Mouse (Mus musculus) limb, embryonic 14.5 days (tissue): ENCODE results near the gene Elmo3. TPM values are rescaled to one million over a fixed set of nuclear protein-coding genes. Genes with fewer than 3 reads are reported as not detected.

Experiments used
- ATAC-seq: fragments of 200-750 bp; cut with Nextera tagmentation; 2 replicates; pipeline ENCODE4 v1.8.0; 2017; ENCODE audit warnings: low read depth, moderate number of reproducible peaks, moderate TSS enrichment; ENCODE audit not compliant: low FRiP score
- DNase-seq: peaks from one replicate; pipeline ENCODE4 v3.0.0-alpha.2; 2015; ENCODE audit warnings: low spot score
- H3K27ac ChIP-seq: fragments of 300-500 bp; sonication (generic); replicated peaks from 2 replicates; pipeline ENCODE4 v1.5.1; 2014; ENCODE audit warnings: low read depth, mild to moderate bottlenecking, low read length, moderate library complexity, mixed read lengths
- H3K27me3 ChIP-seq: fragments of 300-500 bp; sonication (generic); 2 replicates; pipeline ENCODE4 v1.6.1; 2014; ENCODE audit warnings: low read length, mixed read lengths; ENCODE audit not compliant: control insufficient read depth, insufficient read depth
- H3K36me3 ChIP-seq: fragments of 300-500 bp; sonication (generic); 2 replicates; pipeline ENCODE4 v1.6.1; 2014; ENCODE audit warnings: mild to moderate bottlenecking, low read length, moderate library complexity, mixed read lengths; ENCODE audit not compliant: control insufficient read depth, insufficient read depth
- H3K4me1 ChIP-seq: fragments of 300-500 bp; sonication (generic); 2 replicates; pipeline ENCODE4 v1.6.1; 2014; ENCODE audit warnings: antibody characterized with exemption, low read length, mixed read lengths; ENCODE audit not compliant: control insufficient read depth, insufficient read depth
- H3K4me2 ChIP-seq: fragments of 300-500 bp; sonication (generic); replicated peaks from 2 replicates; pipeline ENCODE4 v1.6.1; 2014; ENCODE audit warnings: low read depth, mild to moderate bottlenecking, low read length, moderate library complexity; ENCODE audit not compliant: severe bottlenecking
- H3K4me3 ChIP-seq: fragments of 300-500 bp; sonication (generic); replicated peaks from 2 replicates; pipeline ENCODE4 v1.5.1; 2014; ENCODE audit warnings: low read length
- H3K9ac ChIP-seq: fragments of 300-500 bp; sonication (generic); 2 replicates; pipeline ENCODE4 v1.6.1; 2014; ENCODE audit warnings: mild to moderate bottlenecking, low read depth, low read length, moderate library complexity; ENCODE audit not compliant: severe bottlenecking
- H3K9me3 ChIP-seq: fragments of 300-500 bp; sonication (generic); 2 replicates; pipeline ENCODE4 v1.6.1; 2016; ENCODE audit warnings: low read length; ENCODE audit not compliant: control insufficient read depth
- POLR2A ChIP-seq: fragments of 200-500 bp; IDR thresholded peaks from 2 replicates; pipeline ENCODE4 v1.8.0; 2012; ENCODE audit warnings: inconsistent platforms, mild to moderate bottlenecking, moderate library complexity, borderline replicate concordance; ENCODE audit not compliant: insufficient read depth, insufficient read length; ENCODE audit errors: extremely low read depth
- WGBS: fragments of 180-500 bp; shearing (Covaris S2); extraction: QIAGEN DNeasy Blood & Tissue Kit; methylation state at CpG from one replicate; pipeline ENCODE4 v1.1.7; 2014; 5-methylcytosine and 5-hydroxymethylcytosine counted together
- polyA plus RNA-seq, 2 experiments: library from polyadenylated mRNA; depleted of rRNA in 1 of 2; stranded (reverse) in 1 of 2; unstranded in 1 of 2; fragments of >200 nt; fragmentation: Nextera tagmentation in 1 of 2; extraction: Ambion mirVana in 1 of 2; gene quantifications; 2 replicates each; pipeline versions ENCODE4 v1.2.1 to v1.2.3; 2012 to 2014

Gene Elmo3
- polyA plus RNA-seq, 2 experiments: 7.3 to 8.8 TPM

- DNase-seq (no peak), ATAC-seq (no peak)
- Histone ChIP-seq H3K4me2 (peak overlapping the region; percentile 87), H3K27ac (peak overlapping the region; percentile 79; the same call in 1 of the 2 replicates), H3K36me3 (peaks cover 48% of the 10 kb centered on the region), H3K27me3 (no peaks in the 10 kb centered on the region), H3K4me3 (peak overlapping the region; percentile 86), H3K9ac (peak overlapping the region; percentile 77), H3K9me3 (no peaks in the 10 kb centered on the region), H3K4me1 (peaks cover 14% of the 10 kb centered on the region)
- 37% methylated on average over 6 of the region's 6 CpGs for WGBS
- no peak for TF ChIP-seq POLR2A
These were observed 21.6 kb downstream of the Elmo3 start for GRCm38 (mm10) chr8:105326968-105327367.

- H3K27me3 ChIP-seq: no peaks in the 10 kb centered on the region
- DNase-seq (no peak), ATAC-seq (no peak)
- H3K27ac ChIP-seq: no peak overlapping the region
- peaks cover 10% of the 10 kb centered on the region for H3K4me1 ChIP-seq
- H3K4me3 ChIP-seq: no peak overlapping the region
- H3K4me2 ChIP-seq: no peak overlapping the region
- WGBS: 95% methylated on average over 12 of the region's 12 CpGs
- peaks cover 69% of the 10 kb centered on the region for H3K36me3 ChIP-seq
- TF ChIP-seq POLR2A: no peak
- H3K9me3 ChIP-seq: no peaks in the 10 kb centered on the region
- H3K9ac ChIP-seq: no peak overlapping the region
These were observed 24.9 kb downstream of the Elmo3 start for GRCm38 (mm10) chr8:105330325-105330724.

- H3K4me1 ChIP-seq: peaks cover 7% of the 10 kb centered on the region; the same call in 1 of the 2 replicates
- no peak overlapping the region for H3K4me3 ChIP-seq
- ATAC-seq (no peak), DNase-seq (no peak)
- WGBS: 94% methylated on average over 22 of the region's 22 CpGs
- H3K36me3 ChIP-seq: peaks cover 80% of the 10 kb centered on the region
- no peak for TF ChIP-seq POLR2A
- no peak overlapping the region for H3K9ac ChIP-seq
- H3K9me3 ChIP-seq: no peaks in the 10 kb centered on the region
- no peak overlapping the region for H3K27ac ChIP-seq
- H3K27me3 ChIP-seq: no peaks in the 10 kb centered on the region
- no peak overlapping the region for H3K4me2 ChIP-seq
These were observed 26.1 kb downstream of the Elmo3 start for GRCm38 (mm10) chr8:105331469-105331868.

- H3K36me3 ChIP-seq: peaks cover 84% of the 10 kb centered on the region
- 97% methylated on average over 9 of the region's 9 CpGs for WGBS
These were observed 26.5 kb downstream of the Elmo3 start for GRCm38 (mm10) chr8:105331931-105332330.

GRCm38 (mm10) chr8:105332523-105332922 is 27.1 kb downstream of the Elmo3 start:
- ATAC-seq (no peak), DNase-seq (no peak)
- H3K27me3 ChIP-seq: no peaks in the 10 kb centered on the region
- H3K9ac ChIP-seq: no peak overlapping the region
- H3K4me1 ChIP-seq: peaks cover under 1% of the 10 kb centered on the region; the same call in 1 of the 2 replicates
- H3K27ac ChIP-seq: no peak overlapping the region
- WGBS: 65% methylated on average over 2 of the region's 2 CpGs
- no peak overlapping the region for H3K4me2 ChIP-seq
- no peak overlapping the region for H3K4me3 ChIP-seq
- no peak for TF ChIP-seq POLR2A
- H3K9me3 ChIP-seq: no peaks in the 10 kb centered on the region
- peaks cover 90% of the 10 kb centered on the region for H3K36me3 ChIP-seq

More at GRCm38 (mm10) chr8:105331931-105332330, 26.5 kb downstream of the Elmo3 start:
- H3K27me3 ChIP-seq: no peaks in the 10 kb centered on the region
- no peaks in the 10 kb centered on the region for H3K9me3 ChIP-seq
- no peak overlapping the region for H3K27ac ChIP-seq
- H3K4me3 ChIP-seq: no peak overlapping the region
- H3K9ac ChIP-seq: no peak overlapping the region
- DNase-seq (no peak), ATAC-seq (no peak)
- H3K4me2 ChIP-seq: no peak overlapping the region
- peaks cover 7% of the 10 kb centered on the region; the same call in 1 of the 2 replicates for H3K4me1 ChIP-seq
- no peak for TF ChIP-seq POLR2A

GRCm38 (mm10) chr8:105336373-105337130 is 31.2 kb downstream of the Elmo3 start:
- 58% methylated on average over 32 of the region's 32 CpGs for WGBS
- Histone ChIP-seq H3K36me3 (peaks cover 55% of the 10 kb centered on the region), H3K4me2 (no peak overlapping the region), H3K4me3 (no peak overlapping the region), H3K27me3 (no peaks in the 10 kb centered on the region), H3K9ac (no peak overlapping the region), H3K27ac (no peak overlapping the region), H3K9me3 (no peaks in the 10 kb centered on the region), H3K4me1 (0 out of 2 replicates have a peak, but pooled peaks cover 4% of the 10 kb centered on the region)
- no peak for ATAC-seq
- DNase-seq: no peak
- no peak for TF ChIP-seq POLR2A
